Mouse (Mus musculus) testis, postnatal 14 days (tissue): Measurements from ENCODE around the gene Ak9.

Experiments used
- DNase-seq: peaks from one replicate; pipeline ENCODE4 v3.0.0; 2021; ENCODE audit warnings: low spot score

Ak9 gene

GRCm38 (mm10) chr10:41451656-41452055, 147.9 kb downstream of the Ak9 start:
- DNase-seq = no peak

GRCm38 (mm10) chr10:41452791-41453190, 149.0 kb downstream of the Ak9 start:
- no peak for DNase-seq

GRCm38 (mm10) chr10:41459990-41460389, 156.2 kb downstream of the Ak9 start:
- DNase-seq = no peak

- no peak for DNase-seq
Observed at GRCm38 (mm10) chr10:41460501-41460900, 156.7 kb downstream of the Ak9 start.

GRCm38 (mm10) chr10:41461057-41461722, 157.4 kb downstream of the Ak9 start:
- DNase-seq = no peak

GRCm38 (mm10) chr10:41464401-41464955, 160.7 kb downstream of the Ak9 start:
- DNase-seq = no peak

- DNase-seq = no peak
Observed at GRCm38 (mm10) chr10:41467325-41467724, 163.5 kb downstream of the Ak9 start.

- DNase-seq = no peak
Observed at GRCm38 (mm10) chr10:41470693-41471092, 166.9 kb downstream of the Ak9 start.

- no peak for DNase-seq
Observed at GRCm38 (mm10) chr10:41472534-41472933, 168.8 kb downstream of the Ak9 start.

GRCm38 (mm10) chr10:41472962-41473481, 169.2 kb downstream of the Ak9 start:
- no peak for DNase-seq

GRCm38 (mm10) chr10:41473782-41474468, 170.1 kb downstream of the Ak9 start:
- peak; percentile 74 for DNase-seq

- DNase-seq = no peak
Observed at GRCm38 (mm10) chr10:41474981-41475391, 171.2 kb downstream of the Ak9 start.

- peak; percentile 39 for DNase-seq
Observed at GRCm38 (mm10) chr10:41476171-41477017, 172.6 kb downstream of the Ak9 start, which contains the start of gene Mical1. Mical1 (plus strand) TSS chr10:41476314.

- no peak for DNase-seq
Observed at GRCm38 (mm10) chr10:41477018-41477277, 173.2 kb downstream of the Ak9 start.

GRCm38 (mm10) chr10:41477278-41478181, 173.8 kb downstream of the Ak9 start:
- DNase-seq = peak; percentile 66

- no peak for DNase-seq
Observed at GRCm38 (mm10) chr10:41479961-41480360, 176.2 kb downstream of the Ak9 start.

GRCm38 (mm10) chr10:41480938-41481880, 177.4 kb downstream of the Ak9 start:
- no peak for DNase-seq

GRCm38 (mm10) chr10:41482446-41482845, 178.7 kb downstream of the Ak9 start:
- no peak for DNase-seq
